Mouse (Mus musculus) liver, adult 2 months (tissue): ENCODE data around the gene Slx4.

Experiments used
- CTCF ChIP-seq: fragments of 200-500 bp; IDR thresholded peaks from 2 replicates; pipeline ENCODE4 v1.5.1; 2011; ENCODE audit warnings: low read depth, low read length, control low read depth
- POLR2A ChIP-seq: fragments of 200-500 bp; IDR thresholded peaks from 2 replicates; pipeline ENCODE4 v1.6.1; 2011; ENCODE audit warnings: low read length, control low read depth; ENCODE audit not compliant: insufficient read depth; ENCODE audit errors: extremely low read depth

DNA sequence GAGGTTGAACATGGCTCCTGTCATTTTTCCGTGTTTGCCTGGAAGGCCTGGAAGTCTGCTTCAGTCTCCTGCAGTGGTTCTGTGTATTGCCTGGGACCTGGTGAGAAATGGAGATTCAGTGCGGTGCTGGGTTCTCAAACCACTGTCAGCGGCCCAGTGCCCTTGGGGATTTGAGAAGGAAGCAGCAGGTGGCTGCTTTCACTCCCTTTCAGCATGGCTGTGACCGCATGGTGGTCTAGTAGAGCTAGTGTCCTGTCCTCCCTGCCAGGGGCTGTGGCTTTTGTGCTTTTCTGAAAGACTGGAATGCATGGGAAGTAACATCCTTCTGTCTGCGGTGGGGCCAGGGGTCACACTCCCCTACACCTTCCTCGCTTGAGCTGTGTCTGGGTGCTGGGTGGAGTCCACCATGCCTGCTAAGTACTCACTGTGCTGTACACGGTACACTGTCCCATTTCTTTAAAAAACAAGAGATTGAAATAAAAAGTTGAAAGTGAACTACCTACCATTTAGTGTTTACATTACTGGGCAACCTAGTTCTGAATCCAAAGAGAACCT lies 20.3 kb downstream of the Slx4 start:
- TF ChIP-seq CTCF (no peak), POLR2A (no peak)
